Mouse (Mus musculus) urinary bladder, postnatal 10 days (tissue): ENCODE results near the gene Tigd3.

Experiments used
- DNase-seq: peaks from one replicate; pipeline ENCODE4 v3.0.0; 2022; ENCODE audit warnings: low spot score

Tigd3 gene

DNA sequence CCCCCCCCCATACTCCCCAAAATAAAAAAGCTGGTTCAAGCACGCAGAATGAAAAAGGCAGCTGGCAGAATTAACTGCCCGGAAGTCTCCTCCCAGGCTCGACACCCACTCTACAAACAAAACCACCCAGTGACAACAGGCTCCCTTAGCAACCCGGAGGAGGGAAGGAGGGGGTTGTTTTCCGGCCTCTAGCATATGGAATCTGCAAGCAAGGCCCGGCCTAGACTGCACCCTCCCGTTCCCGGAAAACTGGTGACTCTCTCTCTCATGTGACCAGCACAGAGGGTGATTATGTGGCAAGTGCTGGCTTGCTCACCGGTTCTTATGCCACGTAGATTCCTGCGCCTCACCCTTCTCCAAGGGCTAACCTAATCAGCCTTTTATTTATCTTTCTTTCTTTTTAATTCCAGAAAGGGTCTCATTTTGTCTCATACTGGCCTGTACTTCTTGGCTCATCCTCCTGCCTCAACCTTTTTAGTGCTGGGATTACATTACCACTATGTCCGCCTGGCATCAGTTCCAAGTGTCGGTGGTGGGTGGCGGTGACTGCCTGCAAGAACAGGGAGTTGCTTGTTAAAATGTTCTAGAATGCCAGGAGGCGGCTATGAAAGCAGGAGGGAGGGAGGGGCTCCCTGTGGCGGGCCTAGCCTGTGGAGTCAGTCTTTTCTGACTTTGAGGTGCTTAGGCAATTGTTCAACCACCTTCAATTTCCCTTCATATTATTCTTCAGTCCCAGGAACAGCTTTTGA is 47.2 kb downstream of the Tigd3 start:
- DNase-seq, result peak; percentile 45

DNA sequence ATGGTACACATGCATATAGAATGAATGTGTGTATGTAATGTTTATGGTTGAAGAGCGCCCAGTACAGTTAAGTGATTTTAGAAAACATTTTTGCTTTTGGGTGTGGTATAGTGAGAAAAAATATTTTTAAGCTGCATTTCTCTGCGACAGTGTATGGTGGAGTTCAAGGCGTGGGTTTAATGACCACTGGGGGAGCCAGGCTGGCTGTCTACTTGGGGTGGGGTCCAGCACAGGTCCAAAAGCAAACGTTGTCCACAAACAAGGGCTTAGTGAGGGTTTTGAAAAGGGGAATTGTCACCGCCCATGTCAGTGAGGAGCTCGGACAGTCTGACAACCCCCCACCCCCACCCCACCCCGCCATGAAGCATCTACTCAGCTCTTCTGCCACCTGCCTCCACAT is 47.8 kb downstream of the Tigd3 start:
- DNase-seq, result no peak

DNA sequence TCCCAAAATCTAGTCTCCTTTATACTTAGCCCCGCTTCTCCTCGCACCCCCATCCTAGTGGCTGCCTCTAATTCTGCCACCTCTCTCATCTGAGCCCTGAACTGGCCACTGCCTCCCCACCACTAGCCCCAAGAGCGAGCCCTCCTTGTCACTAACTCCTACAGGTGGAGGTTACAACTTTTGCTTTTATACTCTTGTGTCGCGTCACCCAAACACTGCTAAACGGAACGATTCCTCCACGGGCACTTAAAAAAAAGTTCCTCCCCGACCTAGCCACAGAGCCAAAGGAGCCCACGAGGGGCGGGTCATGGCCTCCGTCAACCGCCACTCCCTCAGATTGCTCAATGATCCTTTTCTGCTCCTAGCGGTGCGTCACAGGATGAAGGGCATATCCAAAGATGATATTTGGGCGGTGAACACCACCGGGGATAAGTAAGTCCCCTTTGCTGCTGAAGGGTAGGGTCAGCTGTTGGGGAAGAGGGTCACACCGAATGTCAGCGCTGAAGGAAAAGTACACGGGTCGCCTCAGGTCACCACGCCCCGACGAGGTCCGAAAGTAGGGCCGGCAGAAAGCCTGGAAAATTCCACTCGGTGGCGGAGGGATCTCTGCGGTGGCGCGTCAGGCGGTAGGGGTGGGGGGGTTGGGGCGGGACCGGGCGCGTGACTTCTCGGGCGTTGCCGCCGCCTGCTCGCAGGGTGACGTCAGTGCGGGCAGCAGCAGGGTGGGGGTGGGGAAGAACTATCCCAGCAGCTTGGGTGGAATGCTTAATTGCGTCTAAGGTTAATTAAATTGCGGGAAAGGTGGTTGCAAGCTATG is 48.4 kb downstream of the Tigd3 start:
- peak; percentile 89 for DNase-seq

DNA sequence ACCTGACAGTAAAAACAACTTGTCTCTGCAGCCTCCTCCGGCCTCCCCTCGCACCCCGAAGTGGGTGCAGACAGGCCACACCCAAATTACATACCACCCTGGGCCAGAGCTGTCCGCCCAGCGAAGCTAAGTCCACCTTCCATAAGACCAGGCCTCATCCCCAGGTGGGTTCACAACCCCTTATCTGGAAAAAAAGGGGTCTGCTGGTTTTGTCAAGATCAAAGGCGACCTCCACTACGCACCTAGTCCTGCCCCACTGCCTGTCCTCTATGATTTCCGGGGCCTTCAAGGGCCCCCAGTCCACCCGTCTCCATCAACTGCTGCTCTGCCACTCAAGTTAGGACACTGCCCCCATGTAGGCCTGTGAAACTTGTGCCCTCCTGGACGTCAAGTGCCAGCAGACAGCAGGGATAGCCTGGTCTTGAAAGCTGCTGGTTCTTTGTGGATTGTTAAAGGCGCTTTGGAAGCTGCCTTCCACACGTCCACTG is 49.1 kb downstream of the Tigd3 start:
- DNase-seq, result no peak

DNA sequence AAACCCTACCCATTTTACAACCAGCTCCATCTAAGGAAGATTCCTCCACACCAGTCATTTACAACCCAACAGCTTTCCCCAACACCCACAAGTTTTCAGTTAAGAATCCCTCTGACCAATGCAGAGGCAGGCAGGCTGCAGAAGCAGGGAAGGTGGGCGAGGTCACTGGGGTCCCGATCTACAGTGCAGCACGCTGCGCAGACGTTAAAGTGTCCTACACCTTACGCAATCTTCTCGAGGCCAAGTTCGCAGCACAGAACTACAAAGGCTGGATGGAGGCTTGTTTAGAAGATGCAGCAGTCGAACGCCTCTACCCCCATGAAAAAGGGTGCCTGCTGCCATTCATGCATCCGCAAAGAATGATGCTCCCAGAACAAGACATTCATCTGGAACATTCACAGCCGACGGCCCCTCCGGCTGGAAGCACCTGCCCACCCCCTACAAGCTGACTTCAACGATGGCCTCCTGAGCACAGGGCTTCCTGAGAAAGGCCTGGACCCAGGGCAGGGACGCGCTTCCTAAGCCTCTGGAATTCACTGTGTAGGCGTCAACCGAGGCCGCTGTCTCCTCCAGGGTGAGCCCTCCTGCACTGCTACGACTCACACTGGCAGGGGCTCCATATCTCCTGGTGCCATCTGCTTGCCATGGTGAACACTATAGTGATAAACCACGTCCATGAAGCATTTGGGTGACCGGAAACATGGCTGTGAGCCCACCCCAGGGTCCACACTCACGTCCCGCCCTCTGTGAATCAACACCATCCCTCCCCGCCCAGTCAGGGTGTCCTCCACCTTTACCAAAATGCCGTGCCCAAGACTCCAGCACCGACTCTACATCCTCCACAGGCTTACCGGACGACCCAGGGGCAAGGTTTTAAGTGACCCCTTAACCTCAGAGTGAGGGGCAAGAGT is 49.9 kb downstream of the Tigd3 start:
- DNase-seq, result no peak

DNA sequence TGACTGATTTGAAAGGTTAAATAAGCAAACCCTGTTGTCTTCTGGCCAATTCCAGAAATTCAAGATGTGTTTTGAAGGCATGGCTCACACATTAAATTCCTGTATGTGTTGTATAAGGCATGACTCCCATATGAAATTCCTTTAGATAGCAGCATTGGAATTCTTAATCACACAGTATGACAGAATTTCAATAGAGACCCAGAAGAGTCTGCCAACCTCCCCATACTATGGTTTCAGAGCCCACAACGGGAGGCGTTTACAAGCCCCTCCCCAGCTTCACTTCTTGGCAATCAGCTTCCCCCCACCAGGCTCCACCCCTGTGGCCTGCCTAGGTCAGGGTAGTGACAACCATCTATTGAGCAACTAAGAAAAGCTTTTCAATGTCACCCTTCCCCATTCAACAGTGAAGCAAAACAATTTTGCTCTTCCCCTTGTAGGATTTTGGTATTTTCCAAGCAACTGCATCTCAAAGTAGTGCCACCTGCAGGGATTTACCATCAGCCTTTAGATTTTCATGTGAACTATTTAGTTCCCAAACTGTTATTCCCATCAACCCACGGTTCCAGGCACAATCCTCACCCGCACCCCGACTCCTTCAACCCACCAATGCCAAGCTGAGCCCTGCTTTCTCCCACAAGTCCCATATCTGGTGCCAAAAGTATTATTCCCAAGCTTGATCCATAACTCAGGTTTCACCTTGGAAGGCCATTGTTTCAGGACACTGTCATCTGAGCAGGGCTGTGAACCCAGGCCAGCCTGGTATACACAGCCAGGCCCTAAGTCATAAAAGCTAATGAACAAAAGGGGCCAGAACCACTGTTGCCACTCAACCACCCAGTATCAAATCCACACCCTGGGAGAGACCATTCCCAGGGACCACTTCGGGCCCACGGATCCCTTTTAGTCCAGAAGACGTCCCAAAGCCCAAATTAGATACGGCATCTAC is 50.9 kb downstream of the Tigd3 start:
- DNase-seq, result no peak

DNA sequence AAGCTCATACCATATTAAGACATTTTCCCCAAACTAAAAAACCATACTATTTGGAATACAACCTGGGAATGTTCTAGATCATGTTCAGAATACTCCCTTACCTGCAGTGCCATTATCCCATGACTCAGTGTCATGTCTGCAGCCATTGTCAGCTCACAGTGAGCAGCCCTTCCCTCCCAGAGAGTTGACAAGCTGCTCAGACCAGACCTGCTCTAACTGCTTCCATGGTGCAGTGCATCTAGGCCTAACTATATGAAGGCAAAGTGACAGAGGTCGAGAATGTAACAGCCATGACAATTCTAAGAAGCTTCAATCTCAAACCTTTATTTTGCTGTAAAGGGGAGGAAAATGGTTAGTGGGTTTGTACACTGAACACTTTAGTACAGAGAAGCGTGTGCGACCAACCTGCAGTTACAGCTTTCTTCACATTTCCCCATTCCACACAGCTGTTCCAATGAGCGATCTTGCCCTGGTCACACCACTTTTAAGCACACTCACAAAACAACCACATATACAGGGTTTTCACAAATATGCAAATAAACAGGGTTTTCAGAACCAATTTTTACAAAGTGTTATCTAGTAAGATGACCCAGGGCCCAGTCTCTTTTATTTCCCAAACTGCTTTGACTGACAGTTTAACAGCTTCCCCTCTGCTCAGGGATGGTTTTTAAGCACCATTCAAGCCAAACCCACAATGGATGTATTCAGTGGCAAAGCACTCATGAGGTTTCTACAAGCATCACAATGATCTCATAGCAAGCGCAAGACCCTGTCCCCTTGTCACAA is 51.8 kb downstream of the Tigd3 start:
- no peak for DNase-seq

DNA sequence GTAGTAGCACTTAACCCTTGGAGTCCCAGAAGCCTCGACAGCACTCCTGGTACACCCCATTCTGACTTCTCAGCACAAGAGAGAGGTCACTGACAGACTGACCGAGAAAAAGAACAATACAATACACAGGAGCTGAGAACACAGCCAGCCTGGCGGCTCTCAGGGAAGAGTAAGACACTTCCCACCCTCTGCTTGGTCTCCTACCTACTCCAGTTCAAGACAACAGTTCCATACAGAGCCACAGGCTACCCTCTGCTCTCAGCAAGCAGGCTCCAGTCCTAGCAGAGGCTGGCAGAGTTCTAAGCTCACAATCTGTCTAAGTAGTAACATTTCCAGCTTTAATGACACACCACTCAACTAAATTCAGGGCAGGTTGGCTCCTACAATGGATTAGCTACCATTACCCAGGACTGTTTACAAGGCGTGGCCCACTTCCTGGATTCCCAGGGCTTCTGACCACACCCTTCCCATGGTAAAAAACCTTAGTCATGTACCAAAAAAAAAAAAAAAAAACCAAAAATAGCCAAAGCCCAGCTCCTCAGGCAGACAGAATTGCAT is 52.5 kb downstream of the Tigd3 start:
- no peak for DNase-seq
